Mouse (Mus musculus): Measurements from ENCODE around the gene Rnf225. TPM values are rescaled to one million over a fixed set of nuclear protein-coding genes. Genes with fewer than 3 reads are reported as not detected.
A peak's percentile ranks its signal among the peaks of the same experiment; 100 is the strongest.
"Not testable (repeated sequence)": the region's sequence is repeated elsewhere in the genome, so short reads cannot be mapped to it uniquely, and the experiment has no call there.

The Rnf225 gene
- polyA plus RNA-seq, 1 experiment from 2014 or later, result 30.7 TPM

- no peaks in the 10 kb centered on the region for H3K4me1 ChIP-seq (replicated peaks; ENCODE audit: control insufficient read depth, insufficient read depth)
- H3K36me3 ChIP-seq (ENCODE audit: control insufficient read depth, insufficient read depth, low read length), result no peaks in the 10 kb centered on the region
- no peaks in the 10 kb centered on the region for H3K27me3 ChIP-seq (ENCODE audit: control insufficient read depth, insufficient read depth, low read length)
- H3K9ac ChIP-seq (ENCODE audit: low read length), result no peak overlapping the region
- TF ChIP-seq EP300 (optimal IDR thresholded peaks at IDR 0.05), result no peak
- TF ChIP-seq CTCF (IDR thresholded peaks at IDR 0.05; ENCODE audit: low read depth), result no peak
- H3K4me2 ChIP-seq (replicated peaks; ENCODE audit: low read depth), result no peak overlapping the region
- H3K27ac ChIP-seq (replicated peaks), result no peak overlapping the region
- no peak for ATAC-seq (ENCODE audit: low FRiP score, low TSS enrichment)
- DNase-seq (ENCODE audit: low spot score), result no peak
- WGBS, result 67% methylated on average over 3 of the region's 3 CpGs
- H3K9me3 ChIP-seq (ENCODE audit: control insufficient read depth, low read length), result no peaks in the 10 kb centered on the region
- no peak overlapping the region for H3K4me3 ChIP-seq (ENCODE audit: low read depth, low read length)
Observed at GRCm38 (mm10) chr7:12934808-12935207, 7.6 kb downstream of the Rnf225 start.

DNA sequence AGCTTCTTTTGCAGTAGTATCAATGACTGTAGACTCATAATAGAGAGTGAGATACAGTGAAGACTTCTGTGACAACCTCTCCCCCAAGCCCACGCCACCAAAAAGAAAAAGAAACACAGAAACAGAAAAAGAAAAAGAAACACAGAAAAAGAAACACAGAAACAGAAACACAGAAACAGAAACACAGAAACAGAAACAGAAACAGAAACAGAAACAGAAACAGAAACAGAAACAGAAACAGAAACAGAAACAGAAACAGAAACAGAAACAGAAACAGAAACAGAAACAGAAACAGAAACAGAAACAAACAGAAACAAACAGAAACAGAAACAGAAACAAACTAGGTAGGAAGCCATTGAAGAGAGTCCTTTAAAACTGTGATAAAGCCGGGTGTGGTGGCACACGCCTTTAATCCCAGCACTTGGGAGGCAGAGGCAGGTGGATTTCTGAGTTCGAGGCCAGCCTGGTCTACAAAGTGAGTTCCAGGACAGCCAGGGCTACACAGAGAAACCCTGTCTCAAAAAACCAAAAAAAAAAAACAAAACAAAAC lies 10.1 kb downstream of the Rnf225 start:
- H3K9me3 ChIP-seq (ENCODE audit: control insufficient read depth, low read length); ATAC-seq (ENCODE audit: low FRiP score, low TSS enrichment); H3K27me3 ChIP-seq (ENCODE audit: control insufficient read depth, insufficient read depth, low read length); H3K9ac ChIP-seq (ENCODE audit: low read length); H3K36me3 ChIP-seq (ENCODE audit: control insufficient read depth, insufficient read depth, low read length); DNase-seq (ENCODE audit: low spot score); H3K4me2 ChIP-seq (replicated peaks; ENCODE audit: low read depth); H3K4me3 ChIP-seq (ENCODE audit: low read depth, low read length); H3K4me1 ChIP-seq (replicated peaks; ENCODE audit: control insufficient read depth, insufficient read depth); H3K27ac ChIP-seq (replicated peaks): not testable (repeated sequence)
- 90% methylated on average over 4 of the region's 4 CpGs for WGBS

- ATAC-seq (ENCODE audit: low FRiP score, low TSS enrichment) (no peak), DNase-seq (ENCODE audit: low spot score) (no peak)
- 83% methylated on average over 4 of the region's 4 CpGs for WGBS
- Histone ChIP-seq H3K4me2 (replicated peaks; ENCODE audit: low read depth) (no peak overlapping the region), H3K4me1 (replicated peaks; ENCODE audit: control insufficient read depth, insufficient read depth) (no peaks in the 10 kb centered on the region), H3K4me3 (ENCODE audit: low read depth, low read length) (no peak overlapping the region), H3K36me3 (ENCODE audit: control insufficient read depth, insufficient read depth, low read length) (no peaks in the 10 kb centered on the region), H3K9ac (ENCODE audit: low read length) (no peak overlapping the region), H3K9me3 (ENCODE audit: control insufficient read depth, low read length) (no peaks in the 10 kb centered on the region), H3K27me3 (ENCODE audit: control insufficient read depth, insufficient read depth, low read length) (no peaks in the 10 kb centered on the region), H3K27ac (replicated peaks) (no peak overlapping the region)
- TF ChIP-seq EP300 (optimal IDR thresholded peaks at IDR 0.05), result no peak
- TF ChIP-seq CTCF (IDR thresholded peaks at IDR 0.05; ENCODE audit: low read depth), result no peak
Observed at GRCm38 (mm10) chr7:12940599-12940998, 13.4 kb downstream of the Rnf225 start.

DNA sequence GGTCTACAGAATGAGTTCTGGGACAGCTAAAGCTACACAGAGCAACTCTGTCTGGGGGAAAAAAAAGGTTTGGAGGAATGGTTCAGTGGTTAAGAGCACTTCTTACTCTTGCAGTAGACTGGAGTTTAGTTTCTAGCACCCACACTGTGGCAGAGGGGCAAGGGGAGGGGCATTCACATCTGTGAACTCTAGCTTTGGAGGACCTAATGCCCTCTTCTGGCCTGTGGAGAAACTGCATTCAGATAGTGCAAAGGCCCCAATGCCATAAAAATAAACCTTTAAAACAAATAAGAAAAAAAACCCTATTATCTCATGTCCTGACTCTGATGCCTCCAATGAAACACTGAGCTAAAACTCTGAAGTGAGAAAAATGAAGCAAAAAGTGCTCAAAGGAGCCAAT lies 16.3 kb downstream of the Rnf225 start:
- TF ChIP-seq CTCF (IDR thresholded peaks at IDR 0.05; ENCODE audit: low read depth), result peak; percentile 63
- no peak for TF ChIP-seq EP300 (optimal IDR thresholded peaks at IDR 0.05)
- Histone ChIP-seq H3K4me3 (ENCODE audit: low read depth, low read length) (no peak overlapping the region), H3K36me3 (ENCODE audit: control insufficient read depth, insufficient read depth, low read length) (no peaks in the 10 kb centered on the region), H3K4me1 (replicated peaks; ENCODE audit: control insufficient read depth, insufficient read depth) (no peaks in the 10 kb centered on the region), H3K4me2 (replicated peaks; ENCODE audit: low read depth) (no peak overlapping the region), H3K27ac (replicated peaks) (no peak overlapping the region), H3K9ac (ENCODE audit: low read length) (no peak overlapping the region), H3K9me3 (ENCODE audit: control insufficient read depth, low read length) (no peaks in the 10 kb centered on the region), H3K27me3 (ENCODE audit: control insufficient read depth, insufficient read depth, low read length) (no peaks in the 10 kb centered on the region)
- ATAC-seq (ENCODE audit: low FRiP score, low TSS enrichment) (no peak), DNase-seq (ENCODE audit: low spot score) (no peak)

DNA sequence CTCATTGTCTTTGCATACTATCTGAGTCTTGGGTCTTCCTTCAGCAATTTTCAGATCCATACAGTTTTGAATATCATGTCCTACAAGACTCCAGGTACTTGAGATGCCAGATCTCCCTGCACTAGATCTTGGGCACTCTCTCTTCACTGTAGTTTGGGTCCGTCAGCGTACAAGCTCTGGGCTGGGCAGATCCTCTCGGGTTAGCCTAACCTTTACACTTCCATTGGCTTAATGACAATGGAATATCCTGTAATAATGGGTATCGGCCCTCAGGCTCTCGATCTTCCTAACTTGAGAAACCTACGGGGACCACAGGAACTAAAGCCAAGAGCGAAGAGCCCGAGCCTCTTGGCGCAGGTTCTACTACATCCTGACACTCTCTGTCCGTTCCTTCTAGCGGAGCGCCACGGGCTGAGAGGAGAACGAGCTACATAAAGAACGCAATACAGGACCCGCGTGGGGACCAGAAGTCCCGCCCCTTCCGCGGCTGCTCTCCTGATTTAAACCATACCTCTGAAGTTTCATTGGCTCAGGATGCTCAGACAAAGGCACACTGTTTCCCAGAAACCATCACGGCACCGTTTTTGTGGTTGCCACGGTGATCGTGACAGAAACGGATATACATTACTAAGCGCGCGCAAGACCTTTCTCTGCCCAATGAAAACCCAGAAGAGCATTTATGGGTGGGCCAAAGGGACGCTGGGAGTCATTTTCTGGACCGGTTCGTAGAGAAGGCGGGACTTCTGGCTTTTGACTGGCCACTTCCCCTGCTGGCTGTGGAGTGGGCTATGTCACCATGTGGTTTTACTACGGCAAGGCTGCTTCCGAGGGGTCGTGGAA lies 22.0 kb downstream of the Rnf225 start:
- Histone ChIP-seq H3K4me2 (replicated peaks; ENCODE audit: low read depth) (peak overlapping the region; percentile 80), H3K36me3 (ENCODE audit: control insufficient read depth, insufficient read depth, low read length) (no peaks in the 10 kb centered on the region), H3K9ac (ENCODE audit: low read length) (peak overlapping the region; percentile 63), H3K27ac (replicated peaks) (peak overlapping the region; percentile 76), H3K4me3 (ENCODE audit: low read depth, low read length) (peak overlapping the region; percentile 49), H3K9me3 (ENCODE audit: control insufficient read depth, low read length) (no peaks in the 10 kb centered on the region), H3K4me1 (replicated peaks; ENCODE audit: control insufficient read depth, insufficient read depth) (peaks cover 3% of the 10 kb centered on the region; the same call in 1 of the 2 replicates), H3K27me3 (ENCODE audit: control insufficient read depth, insufficient read depth, low read length) (no peaks in the 10 kb centered on the region)
- WGBS, result 7% methylated on average over 35 of the region's 35 CpGs
- TF ChIP-seq CTCF (IDR thresholded peaks at IDR 0.05; ENCODE audit: low read depth) (no peak; the same call in 1 of the 2 replicates), EP300 (optimal IDR thresholded peaks at IDR 0.05) (no peak)
- DNase-seq (ENCODE audit: low spot score) (peak; percentile 86), ATAC-seq (ENCODE audit: low FRiP score, low TSS enrichment) (peak; percentile 97)

- Histone ChIP-seq H3K9ac (ENCODE audit: low read length) (peak overlapping the region; percentile 63), H3K27ac (replicated peaks) (peak overlapping the region; percentile 76), H3K4me3 (ENCODE audit: low read depth, low read length) (peak overlapping the region; percentile 49), H3K36me3 (ENCODE audit: control insufficient read depth, insufficient read depth, low read length) (no peaks in the 10 kb centered on the region), H3K27me3 (ENCODE audit: control insufficient read depth, insufficient read depth, low read length) (no peaks in the 10 kb centered on the region), H3K4me2 (replicated peaks; ENCODE audit: low read depth) (peak overlapping the region; percentile 80), H3K4me1 (replicated peaks; ENCODE audit: control insufficient read depth, insufficient read depth) (peaks cover 3% of the 10 kb centered on the region; the same call in 1 of the 2 replicates), H3K9me3 (ENCODE audit: control insufficient read depth, low read length) (no peaks in the 10 kb centered on the region)
- no peak for DNase-seq (ENCODE audit: low spot score)
- ATAC-seq (ENCODE audit: low FRiP score, low TSS enrichment), result peak; percentile 25
- TF ChIP-seq CTCF (IDR thresholded peaks at IDR 0.05; ENCODE audit: low read depth) (no peak), EP300 (optimal IDR thresholded peaks at IDR 0.05) (no peak)
- 3% methylated on average over 16 of the region's 16 CpGs for whole genome bisulfite sequencing
Observed at GRCm38 (mm10) chr7:12949872-12950229, 22.6 kb downstream of the Rnf225 start.

All from stomach, postnatal 0 days (tissue).